Mouse (Mus musculus): ENCODE results near the gene Vmn1r225.
"Not testable (repeated sequence)": the region's sequence is repeated elsewhere in the genome, so short reads cannot be mapped to it uniquely, and the experiment has no call there.

Gene Vmn1r225

DNA sequence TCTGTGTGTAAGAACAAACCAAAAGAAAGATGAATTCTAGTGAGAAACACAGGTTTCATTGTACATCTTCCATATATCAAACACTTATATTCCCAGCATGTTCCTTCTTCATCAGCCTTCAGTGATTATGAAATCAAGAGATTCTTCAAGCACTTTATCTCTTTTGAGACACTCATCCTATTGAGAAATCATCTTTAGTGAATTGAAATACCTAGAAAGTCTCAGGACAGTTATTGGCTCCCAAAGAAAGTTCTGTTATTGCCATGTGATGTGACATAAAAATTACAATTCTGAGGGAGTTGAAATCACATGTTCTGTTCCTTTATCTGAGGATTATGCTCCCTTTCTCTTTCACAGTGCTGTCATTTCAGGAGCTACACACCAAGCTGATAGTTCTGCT lies at the start of gene Vmn1r225:
Vmn1r225 (plus strand) TSS at position 301 of the 400 bp plus-strand sequence.
- in situ Hi-C loops (cut with MseI, MboI), result no loop called here

- in situ Hi-C loops (cut with MseI, MboI), result no loop called here
Observed at GRCm38 (mm10) chr17:20473311-20473710, 24.6 kb upstream of the Vmn1r225 start.

DNA sequence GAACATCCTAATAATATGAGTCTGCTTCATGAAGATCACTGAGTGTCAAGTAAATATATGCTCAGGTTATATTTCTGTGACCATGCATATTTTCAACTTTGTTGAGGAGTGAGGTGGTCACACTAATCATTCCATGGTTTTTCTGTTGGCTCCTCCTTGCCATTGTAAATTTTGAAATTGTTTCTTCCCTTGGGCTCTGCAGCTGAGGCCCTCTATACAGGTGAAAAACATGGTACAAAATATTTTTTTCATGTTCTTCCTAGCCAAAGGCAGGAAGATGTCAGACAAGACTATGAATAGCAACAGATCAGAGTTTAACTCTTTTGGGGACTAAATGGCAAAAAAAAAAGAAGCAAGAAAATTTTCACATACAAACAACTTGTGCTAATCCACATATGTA lies 16.7 kb upstream of the Vmn1r225 start, which contains the start of gene Vmn2r108:
Vmn2r108 (minus strand) TSS at position 101 of the 400 bp plus-strand sequence.
- in situ Hi-C loops (cut with MseI, MboI), result no loop called here

GRCm38 (mm10) chr17:20508247-20508646 lies 10.3 kb downstream of the Vmn1r225 start:
- in situ Hi-C loops (cut with MseI, MboI), result not testable (repeated sequence)

Data from mouse trophoblast stem cell (cell line).